Mouse (Mus musculus): ENCODE measurements around the gene Slc16a1.

GRCm38 (mm10) chr3:104706446-104706845 is 68.0 kb downstream of the Slc16a1 start:
- TF ChIP-seq POLR2A (IDR thresholded peaks at IDR 0.05; ENCODE audit: extremely low read depth, insufficient read depth, low read length): no peak
- no peak for TF ChIP-seq CTCF (IDR thresholded peaks at IDR 0.05; ENCODE audit: low read depth, low read length)
